Mouse (Mus musculus) right cerebral cortex, adult 2 months (tissue): Measurements from ENCODE around the gene Olfr384.
"Not testable (repeated sequence)": the region's sequence is repeated elsewhere in the genome, so short reads cannot be mapped to it uniquely, and the experiment has no call there.

Experiments used
- DNase-seq, 2 experiments: peaks; one replicate each; pipeline ENCODE4 v3.0.0; 2021 to 2022; ENCODE audit warnings: low spot score in 2 of 2

Gene Olfr384

GRCm38 (mm10) chr11:73598294-73598693 lies at the start of gene Olfr384:
Gene Olfr384, plus strand, starts transcription at chr11:73598594.
- no peak for DNase-seq

- no peak for DNase-seq
These were observed 18.5 kb upstream of the Olfr384 start for GRCm38 (mm10) chr11:73579871-73580270.

- not testable (repeated sequence) for DNase-seq
These were observed 15.2 kb upstream of the Olfr384 start for GRCm38 (mm10) chr11:73583188-73583587.

GRCm38 (mm10) chr11:73592908-73593307 lies 5.5 kb upstream of the Olfr384 start, which contains the start of gene Olfr385:
Gene Olfr385, minus strand, starts transcription at chr11:73593008.
- no peak for DNase-seq
